Mouse (Mus musculus): ENCODE results near the gene B3galt2.
"Not testable (repeated sequence)": the region's sequence is repeated elsewhere in the genome, so short reads cannot be mapped to it uniquely, and the experiment has no call there.

The B3galt2 gene

DNA sequence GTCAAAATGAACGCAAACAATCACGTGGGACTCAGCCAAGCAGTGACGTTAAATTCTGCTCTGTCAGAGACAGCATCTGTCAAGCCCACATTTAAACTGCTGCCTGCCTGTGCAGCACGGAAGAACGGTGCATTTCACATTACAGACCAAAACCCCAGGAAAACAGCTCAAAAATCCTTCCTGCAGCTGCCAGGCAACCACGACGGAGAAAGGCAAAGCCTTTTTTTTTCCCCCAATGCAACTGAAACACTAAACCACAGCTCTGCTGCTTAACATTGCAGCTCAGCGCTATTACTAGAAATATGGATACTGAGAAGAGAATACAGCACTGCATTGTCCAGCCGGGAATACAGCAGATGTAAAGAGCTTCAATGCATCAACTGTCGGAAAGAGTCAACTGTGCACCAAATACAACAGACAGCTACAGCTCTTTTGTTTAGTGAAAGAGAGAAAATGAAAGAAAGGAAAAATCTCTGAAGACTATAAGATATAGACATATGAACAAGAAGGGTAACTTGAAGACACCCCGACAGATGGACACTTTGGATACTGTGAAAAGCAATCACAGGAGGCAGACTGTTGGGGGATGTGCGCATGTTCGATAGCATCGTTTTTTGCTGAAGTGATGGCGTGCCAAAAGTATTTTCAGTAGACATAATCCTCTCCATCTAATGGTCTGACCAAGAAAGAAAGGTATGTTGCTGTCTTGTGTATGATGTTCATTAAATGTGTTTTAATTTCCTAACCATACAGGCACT lies at the start of gene B3galt2:
Gene B3galt2 (plus strand): TSS at position 15 of the 758 bp plus-strand sequence.
- DNase-seq (ENCODE audit: low spot score in 2 of 2), result peak; percentile 22 to 56

DNA sequence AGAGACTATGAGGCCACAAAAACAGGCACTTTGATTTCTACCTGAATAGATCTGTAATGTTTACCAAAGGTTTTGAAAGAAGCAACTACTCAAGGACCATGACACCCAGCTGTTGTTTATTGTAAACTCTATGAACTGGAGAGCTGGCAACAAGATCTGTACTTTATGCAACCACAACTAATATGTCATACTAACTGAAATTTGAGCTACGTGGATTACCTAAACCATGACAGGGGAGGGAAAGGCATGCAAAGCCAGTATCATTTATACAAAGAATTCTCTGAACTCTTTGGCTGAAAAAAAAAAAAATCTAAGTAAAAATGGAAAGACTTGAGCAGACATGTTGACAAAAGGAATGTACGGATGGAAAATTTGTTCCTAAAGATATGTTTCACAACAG lies 43.6 kb upstream of the B3galt2 start:
- no peak for DNase-seq (ENCODE audit: low spot score in 2 of 2)

DNA sequence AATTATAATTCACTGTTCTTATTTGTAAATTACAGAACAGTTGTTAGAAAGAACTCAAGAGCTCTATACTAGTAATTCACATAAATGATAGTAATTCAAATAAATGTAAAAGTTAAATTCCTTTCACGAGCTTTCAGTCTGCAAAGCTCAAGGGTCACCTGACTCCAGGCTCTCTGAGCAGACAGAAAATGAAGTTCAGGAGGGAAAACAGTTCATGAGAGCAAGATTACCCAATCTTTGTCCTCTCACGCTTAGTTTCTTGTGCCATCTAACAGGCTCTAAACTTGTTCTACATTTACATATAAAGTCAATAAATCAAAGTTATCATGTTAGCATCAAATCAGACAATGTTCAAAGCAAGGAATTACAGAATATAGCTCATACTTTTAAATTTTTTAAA lies 31.6 kb upstream of the B3galt2 start:
- DNase-seq (ENCODE audit: low spot score in 2 of 2), result no peak

DNA sequence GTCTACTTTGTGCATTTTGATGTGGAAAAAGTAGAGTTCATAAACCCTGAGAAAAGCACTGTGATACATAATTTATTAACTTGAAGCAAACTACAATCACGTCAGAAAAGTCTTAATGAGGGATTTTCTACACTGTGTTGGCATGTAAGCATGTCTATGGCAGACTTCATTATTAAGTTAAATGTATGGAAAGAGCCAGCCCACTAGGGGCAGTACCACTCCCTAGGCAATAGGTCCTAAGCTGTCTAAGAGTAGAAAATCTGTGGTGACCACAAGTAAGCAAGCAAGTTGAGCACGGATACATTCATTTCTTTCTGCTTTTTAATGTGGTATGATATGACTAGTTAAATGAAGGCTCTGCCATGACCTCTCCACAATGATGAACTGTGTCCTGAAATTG lies 27.6 kb upstream of the B3galt2 start:
- no peak for DNase-seq (ENCODE audit: low spot score in 2 of 2)

DNA sequence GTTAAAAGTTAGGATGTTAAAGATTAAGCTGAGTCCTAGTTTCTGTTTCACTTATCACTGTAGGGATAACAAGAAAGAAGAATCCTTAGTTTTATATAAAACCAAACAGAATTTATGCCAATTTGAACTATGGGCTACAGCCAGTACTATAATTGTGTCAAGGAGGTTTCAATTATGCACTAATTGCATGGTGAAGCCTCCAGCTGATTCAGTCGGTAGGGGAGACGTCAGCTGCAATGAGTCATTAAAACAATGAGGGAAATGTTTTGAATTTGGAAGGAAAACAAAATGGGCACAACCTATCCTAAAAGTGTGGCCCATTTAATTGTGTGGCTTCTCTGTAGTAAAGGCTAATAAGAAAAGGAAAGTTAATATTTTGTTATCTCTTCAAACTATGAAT lies 20.7 kb upstream of the B3galt2 start:
- DNase-seq (ENCODE audit: low spot score in 2 of 2), result no peak

DNA sequence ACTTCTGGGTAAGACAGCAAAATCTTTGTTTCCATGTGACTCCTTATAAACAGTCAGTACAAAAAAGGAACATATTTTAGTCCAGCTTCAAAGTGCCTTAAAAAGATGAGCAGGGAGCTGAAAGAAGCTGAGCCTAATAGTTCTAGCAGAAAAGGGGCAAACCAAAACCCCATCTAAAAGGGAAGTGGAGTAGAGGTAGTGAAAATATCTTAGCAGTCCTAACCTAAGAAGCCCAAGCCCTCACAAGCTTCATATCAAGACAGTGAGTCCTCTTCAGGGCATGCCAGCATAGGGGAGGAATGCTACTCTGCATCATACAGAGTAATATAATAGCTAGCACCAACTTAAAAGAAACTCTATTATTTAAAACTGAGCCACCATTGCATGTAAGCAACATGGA lies 18.5 kb upstream of the B3galt2 start:
- no peak for DNase-seq (ENCODE audit: low spot score in 2 of 2)

DNA sequence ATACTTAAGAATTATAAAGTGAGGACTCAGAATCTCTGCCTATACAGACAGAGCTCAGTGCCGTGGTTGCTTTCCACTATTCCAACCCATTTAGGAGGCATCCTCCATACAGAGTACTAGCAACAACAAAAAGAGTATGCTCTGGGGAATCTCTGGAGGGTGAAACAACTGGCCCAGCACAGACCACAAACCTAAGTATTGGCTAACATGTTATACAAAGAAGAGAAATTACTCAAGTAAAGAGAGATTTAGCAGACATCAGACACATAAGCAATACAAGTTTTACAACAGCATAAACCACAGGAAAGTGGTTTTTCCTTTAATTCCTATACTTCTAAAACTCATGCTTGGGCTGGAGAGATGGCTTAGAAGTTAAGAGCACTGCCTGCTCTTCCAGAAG lies 17.8 kb upstream of the B3galt2 start:
- no peak for DNase-seq (ENCODE audit: low spot score in 2 of 2)

DNA sequence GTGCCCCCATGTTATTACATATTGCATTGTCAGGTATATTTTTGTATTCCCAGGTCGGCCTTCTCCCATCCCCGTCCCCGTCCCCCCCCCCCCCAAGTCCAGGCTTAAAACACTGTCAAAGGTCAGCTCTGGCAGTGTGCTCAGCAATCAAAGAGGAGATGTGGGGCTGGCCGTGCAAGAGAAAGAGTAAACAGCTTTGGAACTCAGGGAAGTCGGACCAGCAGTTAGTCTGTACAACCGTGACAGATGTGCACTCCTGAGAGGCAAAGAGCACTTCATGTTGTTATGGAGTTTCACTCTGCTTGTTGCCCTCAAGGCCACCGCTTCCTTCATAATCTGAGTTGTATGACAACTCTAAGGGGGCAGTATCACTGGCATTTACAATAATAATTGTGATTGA lies 9.1 kb upstream of the B3galt2 start:
- no peak for DNase-seq (ENCODE audit: low spot score in 2 of 2)

DNA sequence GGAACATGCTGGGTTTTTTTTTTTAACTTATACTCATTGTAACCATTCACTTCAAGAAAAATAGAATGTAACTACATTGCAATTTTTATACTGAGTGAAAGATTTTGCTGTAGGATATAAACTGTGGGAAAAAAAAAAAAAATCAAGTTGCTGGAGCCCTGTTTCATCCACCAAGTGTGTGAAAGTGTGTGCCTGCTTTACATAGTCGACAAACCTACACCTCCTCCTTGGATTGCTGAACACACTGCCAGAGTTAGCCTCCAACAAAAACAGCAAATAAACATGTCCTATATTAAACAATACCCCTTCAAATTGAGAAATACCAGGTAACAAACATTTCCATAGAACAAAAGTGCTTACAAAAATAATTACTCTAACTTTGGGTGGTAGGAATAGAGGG lies 8.1 kb upstream of the B3galt2 start:
- DNase-seq (ENCODE audit: low spot score in 2 of 2), result no peak

DNA sequence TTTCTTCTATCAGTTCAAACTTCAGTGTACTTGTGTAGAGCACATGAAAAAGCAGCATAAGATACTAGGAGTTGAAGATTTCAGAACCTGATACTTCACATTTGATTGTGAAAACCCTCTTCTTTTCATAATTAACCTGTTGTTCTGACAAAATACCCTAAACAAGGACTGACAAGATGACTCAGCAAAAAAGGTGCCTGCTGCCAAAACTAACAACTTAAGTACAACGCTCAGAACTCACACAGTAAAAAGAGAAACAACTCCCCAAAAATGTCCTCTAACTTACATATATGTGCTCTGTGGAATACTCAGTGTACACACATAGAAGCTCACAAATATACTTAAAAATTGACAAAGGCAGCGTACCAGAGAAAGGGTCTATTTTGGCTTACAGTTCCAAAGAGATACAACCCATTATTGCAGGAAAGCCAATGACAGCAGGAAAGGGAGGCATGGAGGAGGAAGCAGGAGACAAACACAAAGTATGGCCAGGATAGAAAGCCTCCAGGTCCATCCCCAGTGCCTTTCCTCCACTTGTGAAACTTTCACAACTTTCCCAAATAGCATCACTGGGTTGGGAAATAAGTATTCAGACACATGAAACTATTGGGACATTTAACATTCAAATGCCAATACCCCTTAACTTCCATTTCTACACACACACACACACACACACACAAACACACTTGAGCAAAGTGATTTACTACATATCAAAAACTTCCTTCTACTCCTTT lies 7.4 kb upstream of the B3galt2 start:
- no peak for DNase-seq (ENCODE audit: low spot score in 2 of 2)

DNA sequence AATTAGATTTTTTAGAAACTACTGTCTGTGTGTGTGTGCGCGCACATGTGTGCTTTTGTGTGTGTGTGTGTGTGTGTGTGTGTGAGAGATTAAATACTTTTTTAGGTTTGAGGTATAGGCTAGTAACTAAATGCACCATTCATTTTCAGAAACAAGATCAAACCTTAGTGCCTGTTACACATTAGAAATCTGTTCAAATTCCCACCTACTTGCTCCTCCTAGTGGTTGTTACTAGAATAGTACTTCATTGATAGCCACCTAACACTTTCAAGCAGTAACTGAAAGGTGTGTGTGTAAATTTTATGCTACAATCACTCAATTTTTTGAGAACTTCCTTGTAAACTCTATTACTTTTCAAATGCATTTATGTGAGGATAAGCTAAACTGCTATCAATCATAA lies 3.8 kb downstream of the B3galt2 start:
- DNase-seq (ENCODE audit: low spot score in 2 of 2), result no peak

DNA sequence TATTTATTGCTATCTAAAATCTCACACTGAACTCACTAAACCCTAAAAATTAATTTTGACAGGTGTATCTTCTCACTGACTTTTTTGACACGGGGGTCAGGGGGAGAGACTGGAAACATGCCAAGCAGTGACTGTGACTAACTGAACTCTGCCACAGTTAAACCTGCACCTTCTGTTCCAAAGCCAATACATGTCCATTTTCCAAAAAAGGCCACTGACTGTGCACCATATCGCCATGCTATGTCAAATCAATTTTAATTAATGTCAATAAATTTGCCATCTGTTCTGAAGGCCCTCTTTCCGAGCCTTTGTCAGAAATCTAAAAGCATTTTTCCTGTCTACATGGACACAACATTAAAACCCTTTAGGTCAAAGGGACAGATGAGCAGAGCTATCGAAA lies 4.9 kb downstream of the B3galt2 start:
- peak in 1 of 2 experiments; percentile 64 for DNase-seq (ENCODE audit: low spot score in 2 of 2)

DNA sequence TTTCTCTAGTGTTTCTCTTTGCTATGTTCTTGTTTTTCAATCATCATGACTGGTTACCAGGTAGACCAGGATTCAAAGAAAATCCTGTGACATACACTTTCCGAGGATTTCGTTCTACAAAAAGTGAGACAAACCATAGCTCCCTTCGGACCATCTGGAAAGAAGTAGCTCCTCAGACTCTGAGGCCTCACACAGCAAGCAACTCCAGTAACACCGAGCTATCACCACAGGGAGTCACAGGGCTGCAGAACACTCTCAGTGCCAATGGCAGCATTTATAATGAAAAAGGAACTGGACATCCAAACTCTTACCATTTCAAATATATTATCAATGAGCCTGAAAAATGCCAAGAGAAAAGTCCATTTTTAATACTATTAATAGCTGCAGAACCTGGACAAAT lies 5.8 kb downstream of the B3galt2 start:
- no peak for DNase-seq (ENCODE audit: low spot score in 2 of 2)

DNA sequence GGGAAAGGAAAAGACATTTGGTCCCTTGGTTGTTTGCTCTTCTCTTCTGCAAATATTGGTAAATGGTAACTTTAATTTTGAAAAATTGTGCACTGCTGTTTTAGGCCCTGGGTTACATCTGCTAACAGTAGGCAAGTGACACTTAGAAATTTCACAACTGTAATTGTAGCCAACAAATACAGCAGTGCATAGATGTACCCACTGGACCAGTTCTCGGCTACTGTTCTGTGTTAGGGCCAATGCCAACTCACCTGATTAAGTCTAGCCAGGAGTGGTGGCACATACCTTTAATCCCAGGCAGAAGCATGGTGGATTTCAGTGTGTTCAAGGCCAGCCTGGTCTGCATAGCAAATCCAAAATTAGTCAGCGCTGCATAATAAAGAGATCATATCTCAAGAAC lies 9.9 kb downstream of the B3galt2 start:
- no peak for DNase-seq (ENCODE audit: low spot score in 2 of 2)

DNA sequence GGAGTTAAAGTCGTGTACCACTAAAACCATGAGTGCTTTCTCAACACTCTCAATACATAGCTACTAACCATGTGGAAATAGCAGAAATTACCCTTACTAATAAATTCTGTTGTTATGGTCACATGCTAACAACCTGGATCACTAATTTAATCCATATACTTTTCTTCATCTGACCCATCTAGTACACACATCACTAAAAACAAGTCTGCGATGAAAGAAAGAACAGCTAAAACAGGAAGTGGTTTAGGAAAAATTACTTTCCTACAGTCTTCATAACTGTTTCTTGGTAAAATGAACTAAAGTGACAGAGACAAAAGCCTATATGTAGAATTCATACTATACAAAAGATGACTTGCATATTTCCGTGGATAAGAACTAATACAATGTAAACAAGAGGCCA lies 13.2 kb downstream of the B3galt2 start:
- no peak for DNase-seq (ENCODE audit: low spot score in 2 of 2)

DNA sequence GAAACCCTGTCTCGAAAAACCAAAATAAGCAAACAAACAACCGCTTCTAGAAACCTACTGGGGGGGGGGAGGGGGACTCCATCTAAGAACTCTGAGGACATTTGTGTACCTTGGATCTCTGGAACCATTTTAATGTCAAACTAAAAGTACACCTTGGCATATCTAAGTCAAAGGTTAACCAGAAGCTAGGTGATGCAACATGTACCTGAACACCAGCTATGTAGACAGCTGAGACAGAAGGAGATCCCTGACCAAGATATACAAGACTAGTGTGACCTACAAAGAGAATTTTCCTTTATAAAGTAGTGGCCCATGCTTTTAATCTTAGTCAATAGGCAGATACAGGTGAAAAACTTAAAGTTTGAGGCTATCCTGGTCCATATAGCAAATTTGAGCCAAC lies 22.7 kb downstream of the B3galt2 start:
- DNase-seq (ENCODE audit: low spot score in 2 of 2), result no peak

DNA sequence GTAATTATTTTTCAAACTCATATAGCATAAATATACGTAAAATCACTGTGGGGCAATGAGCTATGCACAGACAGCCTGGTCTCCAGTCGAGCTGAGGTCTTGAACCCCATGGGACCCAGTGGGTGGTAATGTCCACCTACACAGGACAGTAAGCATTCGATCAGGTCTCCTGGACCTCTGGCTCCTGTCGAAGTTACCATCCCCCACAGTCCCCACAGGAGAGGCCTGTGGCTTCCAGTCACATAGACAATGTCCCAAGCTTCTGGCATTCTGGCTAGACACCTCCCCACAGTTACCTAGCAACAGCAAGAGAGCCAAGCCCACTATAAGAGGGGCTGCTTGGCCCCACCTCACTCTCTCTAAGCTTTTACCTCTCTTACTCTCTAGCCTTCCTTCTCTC lies 24.3 kb downstream of the B3galt2 start:
- not testable (repeated sequence) for DNase-seq (ENCODE audit: low spot score in 2 of 2)

DNA sequence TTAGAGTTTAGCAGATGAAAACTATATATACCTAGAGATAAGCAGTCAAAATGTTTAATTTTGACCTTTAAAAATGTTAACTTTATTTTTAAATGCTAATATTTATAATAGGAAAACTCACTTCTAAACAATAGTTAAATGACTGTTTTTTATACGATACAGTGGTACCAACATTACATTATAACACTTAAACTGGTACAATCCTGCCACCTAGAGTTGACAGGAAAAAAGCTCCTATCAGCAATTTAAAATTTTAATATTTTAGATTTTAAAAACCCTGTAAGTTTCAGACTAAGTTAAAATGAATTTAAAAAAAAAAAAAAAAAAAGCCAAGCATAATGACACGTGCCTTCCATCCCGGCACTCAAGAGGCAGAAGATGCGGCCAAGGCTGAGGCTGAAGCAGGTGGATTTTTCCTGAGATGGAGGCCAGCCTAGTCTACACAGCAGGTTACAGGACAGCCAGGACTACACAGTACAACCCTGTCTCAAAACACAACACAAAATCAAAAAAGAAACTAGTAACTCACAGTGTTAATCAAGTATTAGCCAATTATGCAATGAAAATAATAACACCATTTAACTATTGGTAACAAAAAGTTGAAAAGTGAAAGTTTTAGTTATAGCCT lies 35.4 kb downstream of the B3galt2 start:
- no peak for DNase-seq (ENCODE audit: low spot score in 2 of 2)

DNA sequence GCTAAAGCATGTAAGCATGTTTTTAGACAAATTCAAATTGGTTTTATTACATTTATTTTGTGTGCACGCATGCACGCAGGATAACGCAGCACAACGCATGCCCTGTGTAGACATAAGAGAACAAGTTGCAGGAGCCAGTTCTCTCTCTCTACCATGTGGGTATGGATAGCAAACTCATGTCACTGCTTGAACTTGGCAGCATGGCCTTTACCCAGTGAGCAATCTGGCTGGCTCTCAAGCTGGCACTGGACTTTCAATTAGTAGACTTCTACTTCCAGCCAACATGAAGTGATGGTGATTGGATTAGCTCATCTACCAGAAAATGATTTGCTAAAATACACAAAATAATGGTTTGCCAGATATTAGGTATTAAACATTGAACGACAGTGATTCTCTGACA lies 40.6 kb downstream of the B3galt2 start:
- DNase-seq (ENCODE audit: low spot score in 2 of 2), result peak in 1 of 2 experiments; percentile 69

DNA sequence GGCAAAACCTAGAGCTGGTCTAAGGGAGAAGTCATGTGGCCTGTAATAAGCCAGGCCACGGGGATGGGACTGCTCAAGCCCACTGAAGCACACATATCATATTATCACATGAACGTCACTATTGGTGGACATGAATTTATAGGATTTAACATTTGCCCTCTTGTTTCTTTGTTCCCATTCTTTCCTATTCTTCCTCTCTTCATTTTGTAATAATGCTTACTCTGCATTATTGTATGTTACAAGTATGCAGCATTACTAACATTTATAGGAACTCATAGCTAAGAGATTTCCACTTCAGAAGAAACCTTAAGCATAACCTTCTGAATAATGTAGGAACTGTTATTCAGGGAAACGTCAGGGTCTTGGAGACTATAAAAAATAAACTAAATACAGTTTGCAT lies 44.4 kb downstream of the B3galt2 start:
- DNase-seq (ENCODE audit: low spot score in 2 of 2), result no peak

DNA sequence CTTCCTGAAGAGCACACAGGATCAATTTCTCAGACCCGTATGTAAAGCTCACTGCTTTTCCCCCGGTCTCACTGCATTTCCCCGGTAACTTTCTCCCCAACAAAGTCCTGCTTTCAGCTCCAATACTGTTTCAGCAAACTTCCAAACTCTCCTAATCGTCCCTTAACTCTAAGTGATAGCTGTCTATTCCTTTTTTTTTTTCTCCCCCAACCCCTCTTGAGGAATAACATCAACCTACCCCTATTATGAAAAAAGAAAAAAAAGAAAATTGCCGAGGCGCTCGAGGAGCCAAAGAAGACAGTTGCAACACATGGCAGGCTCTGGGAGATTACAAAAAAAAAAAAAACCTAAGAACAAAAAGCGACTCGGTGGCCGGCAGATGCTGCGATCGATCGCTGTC lies 61.3 kb downstream of the B3galt2 start:
- DNase-seq (ENCODE audit: low spot score in 2 of 2), result no peak

DNA sequence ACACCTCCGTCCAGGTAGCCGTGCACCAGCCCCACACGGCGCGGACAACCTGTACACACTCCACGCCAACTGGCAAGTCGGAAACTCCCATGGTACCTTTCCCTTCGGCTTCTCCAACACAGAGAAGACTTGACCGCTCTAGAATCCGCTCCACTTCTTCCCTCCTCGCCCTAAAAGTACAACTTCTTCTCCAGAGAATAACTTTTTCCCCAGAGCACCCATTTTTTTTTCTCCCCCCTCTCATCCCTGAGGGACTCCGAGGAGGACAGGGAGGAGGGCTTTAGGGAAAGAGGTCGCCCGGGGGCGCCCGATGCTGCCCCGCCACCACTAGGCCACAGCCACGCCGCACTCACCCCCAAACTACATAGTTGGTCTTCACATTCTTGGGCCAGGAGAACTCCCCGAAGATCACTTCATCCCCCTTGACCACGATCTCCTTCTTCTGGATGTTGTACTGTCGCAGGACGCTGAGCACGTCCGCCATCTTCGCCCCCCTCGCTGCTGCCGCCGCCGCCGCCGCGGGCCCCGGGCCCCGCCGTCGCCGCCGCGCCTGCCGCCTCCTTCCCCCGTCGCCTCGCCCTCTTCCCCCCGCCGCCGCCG lies 61.8 kb downstream of the B3galt2 start:
- DNase-seq (ENCODE audit: low spot score in 2 of 2), result no peak
